Mouse (Mus musculus) heart, adult 2 months (tissue): ENCODE data around the gene Elp1. TPM values are rescaled to one million over a fixed set of nuclear protein-coding genes. Genes with fewer than 3 reads are reported as not detected.
A peak's percentile ranks its signal among the peaks of the same experiment; 100 is the strongest.

Experiments
- DNase-seq, 2 experiments: peaks; one replicate each; pipeline ENCODE4 v3.0.0; 2021
- H3K27ac ChIP-seq: fragments of 200-600 bp; 2 replicates; pipeline ENCODE4 v1.8.1; 2022
- H3K27me3 ChIP-seq: fragments of 200-500 bp; 2 replicates; pipeline ENCODE4 v1.6.1; 2012; ENCODE audit warnings: mild to moderate bottlenecking, low read length, inconsistent platforms, mixed read lengths; ENCODE audit not compliant: control insufficient read depth, insufficient read depth
- H3K36me3 ChIP-seq: fragments of 200-500 bp; 2 replicates; pipeline ENCODE4 v1.6.1; 2012; ENCODE audit warnings: low read length, inconsistent platforms; ENCODE audit not compliant: control insufficient read depth, insufficient read depth
- H3K4me1 ChIP-seq: fragments of 200-500 bp; 2 replicates; pipeline ENCODE4 v1.6.1; 2011; ENCODE audit warnings: low read length; ENCODE audit not compliant: control insufficient read depth, insufficient read depth
- H3K4me3 ChIP-seq: fragments of 200-600 bp; 2 replicates; pipeline ENCODE4 v1.8.1; 2022
- H3K79me2 ChIP-seq: fragments of 200-500 bp; replicated peaks from 2 replicates; pipeline ENCODE4 v1.6.1; 2012; ENCODE audit warnings: mild to moderate bottlenecking, inconsistent platforms, low read length, moderate library complexity, mixed read lengths; ENCODE audit not compliant: control insufficient read depth, insufficient read depth
- H3K9ac ChIP-seq: fragments of 200-500 bp; 2 replicates; pipeline ENCODE4 v1.6.1; 2012; ENCODE audit warnings: low read depth, mild to moderate bottlenecking, control low read depth, inconsistent platforms, low read length, mixed read lengths
- CTCF ChIP-seq: fragments of 200-600 bp; IDR thresholded peaks from 2 replicates; pipeline ENCODE4 v1.8.1; 2022; ENCODE audit warnings: antibody characterized with exemption, mild to moderate bottlenecking, moderate library complexity
- EP300 ChIP-seq: fragments of 200-500 bp; IDR thresholded peaks from 2 replicates; pipeline ENCODE4 v1.6.1; 2011; ENCODE audit warnings: low read depth, low read length, control low read depth; ENCODE audit not compliant: insufficient read depth
- POLR2A ChIP-seq: fragments of 200-500 bp; IDR thresholded peaks from 2 replicates; pipeline ENCODE4 v1.6.1; 2011; ENCODE audit warnings: mild to moderate bottlenecking, low read depth, low read length, control low read depth; ENCODE audit not compliant: insufficient read depth
- WGBS: fragments of 180-500 bp; shearing (Covaris S2); methylation state at CpG from one replicate; pipeline ENCODE4 v1.1.7; 2018; 5-methylcytosine and 5-hydroxymethylcytosine counted together
- intact Hi-C: fragments of 180-260 bp; cut with DNase I; formaldehyde crosslinking; loops from one replicate; pipeline ENCODE4 v1.15.1; 2025
- polyA plus RNA-seq: library from polyadenylated mRNA; depleted of rRNA; stranded (reverse); fragments of >200 nt; gene quantifications from 2 replicates; pipeline ENCODE4 v1.2.3, GENCODE M21; 2012
- total RNA-seq, 2 experiments: library from RNA; stranded (reverse); gene quantifications; 2 replicates each; pipeline ENCODE4 v1.2.3; 2021

Elp1 gene
- total and polyA plus RNA-seq, 3 experiments, result 13.7 to 19.8 (median 17.0) TPM

- no peaks in the 10 kb centered on the region for H3K27me3 ChIP-seq
- intact Hi-C loops, result no loop called here
- no peak overlapping the region for H3K9ac ChIP-seq
- no peaks in the 10 kb centered on the region for H3K4me1 ChIP-seq
- no peaks in the 10 kb centered on the region for H3K79me2 ChIP-seq
- 76% methylated on average over 4 of the region's 4 CpGs for WGBS
- H3K36me3 ChIP-seq, result no peaks in the 10 kb centered on the region
- no peak overlapping the region for H3K4me3 ChIP-seq
- TF ChIP-seq CTCF (no peak), POLR2A (no peak), EP300 (no peak)
- DNase-seq, result no peak
- H3K27ac ChIP-seq, result no peak overlapping the region
These were observed 6.9 kb upstream of the Elp1 start for GRCm38 (mm10) chr4:56809050-56809449.

GRCm38 (mm10) chr4:56802669-56803150, 579 bp upstream of the Elp1 start:
- no peak for TF ChIP-seq POLR2A
- H3K27ac ChIP-seq, result peak overlapping the region; percentile 95
- no peaks in the 10 kb centered on the region; the same call in 1 of the 2 replicates for H3K4me1 ChIP-seq
- H3K36me3 ChIP-seq, result no peaks in the 10 kb centered on the region
- intact Hi-C loops, result no loop called here
- WGBS, result 2% methylated on average over 25 of the region's 25 CpGs
- DNase-seq, result no peak
- H3K27me3 ChIP-seq, result no peaks in the 10 kb centered on the region
- peak overlapping the region; percentile 86 for H3K9ac ChIP-seq
- H3K79me2 ChIP-seq, result no peaks in the 10 kb centered on the region; the same call in 1 of the 2 replicates
- H3K4me3 ChIP-seq, result peak overlapping the region; percentile 80

- WGBS, result 32% methylated on average over 1 of the region's 1 CpGs
- Histone ChIP-seq H3K9ac (no peak overlapping the region), H3K36me3 (0 out of 2 replicates have a peak, but pooled peaks cover 2% of the 10 kb centered on the region), H3K79me2 (no peaks in the 10 kb centered on the region), H3K27me3 (no peaks in the 10 kb centered on the region), H3K4me3 (no peak overlapping the region), H3K4me1 (no peaks in the 10 kb centered on the region), H3K27ac (no peak overlapping the region)
- DNase-seq, result no peak
- intact Hi-C loops, result no loop called here
- TF ChIP-seq EP300 (no peak), POLR2A (no peak), CTCF (peak; percentile 59)
These were observed 10.8 kb downstream of the Elp1 start for GRCm38 (mm10) chr4:56791373-56791772.

GRCm38 (mm10) chr4:56771065-56771464, 31.1 kb downstream of the Elp1 start:
- intact Hi-C loops, result no loop called here
- no peak for TF ChIP-seq EP300
- TF ChIP-seq POLR2A, result no peak
- no peak for TF ChIP-seq CTCF
- WGBS, result 64% methylated on average over 1 of the region's 1 CpGs
- Histone ChIP-seq H3K27me3 (no peaks in the 10 kb centered on the region), H3K9ac (no peak overlapping the region), H3K36me3 (peaks cover 7% of the 10 kb centered on the region), H3K4me3 (no peak overlapping the region), H3K79me2 (no peaks in the 10 kb centered on the region), H3K4me1 (no peaks in the 10 kb centered on the region; the same call in 1 of the 2 replicates), H3K27ac (no peak overlapping the region)
- no peak for DNase-seq

GRCm38 (mm10) chr4:56768913-56769312, 33.2 kb downstream of the Elp1 start:
- H3K36me3 ChIP-seq, result peaks cover 7% of the 10 kb centered on the region
- DNase-seq, result peak; percentile 62 to 73
- peak overlapping the region; percentile 17 for H3K27ac ChIP-seq
- no peak overlapping the region for H3K9ac ChIP-seq
- no peak overlapping the region for H3K4me3 ChIP-seq
- no peaks in the 10 kb centered on the region for H3K27me3 ChIP-seq
- no peaks in the 10 kb centered on the region for H3K79me2 ChIP-seq
- 60% methylated on average over 7 of the region's 7 CpGs for WGBS
- 0 out of 2 replicates have a peak, but pooled peaks have one; percentile 48 for TF ChIP-seq EP300
- TF ChIP-seq CTCF, result no peak
- no peaks in the 10 kb centered on the region; the same call in 1 of the 2 replicates for H3K4me1 ChIP-seq
- intact Hi-C loops, result no loop called here

- TF ChIP-seq POLR2A, result no peak
- 0 out of 2 replicates have a peak, but pooled peaks have one; percentile 38 for TF ChIP-seq EP300
- TF ChIP-seq CTCF, result no peak
- H3K79me2 ChIP-seq, result no peaks in the 10 kb centered on the region
- no peaks in the 10 kb centered on the region for H3K27me3 ChIP-seq
- WGBS, result 24% methylated on average over 5 of the region's 5 CpGs
- peak overlapping the region; percentile 17; the same call in 1 of the 2 replicates for H3K27ac ChIP-seq
- no peak overlapping the region for H3K4me3 ChIP-seq
- H3K4me1 ChIP-seq, result no peaks in the 10 kb centered on the region; the same call in 1 of the 2 replicates
- H3K36me3 ChIP-seq, result peaks cover 7% of the 10 kb centered on the region
- no peak overlapping the region for H3K9ac ChIP-seq
- peak; percentile 32 to 65 for DNase-seq
- intact Hi-C loops, result no loop called here
These were observed 34.3 kb downstream of the Elp1 start for GRCm38 (mm10) chr4:56767861-56768284.
